Mouse (Mus musculus) liver, adult (tissue): ENCODE measurements around the gene Actr10.

Source experiments
- GATA4 ChIP-seq: IDR thresholded peaks from 2 replicates; pipeline ENCODE4 v1.6.1; 2014; ENCODE audit warnings: mild to moderate bottlenecking, low read length; ENCODE audit not compliant: insufficient replicate concordance

Gene Actr10

DNA sequence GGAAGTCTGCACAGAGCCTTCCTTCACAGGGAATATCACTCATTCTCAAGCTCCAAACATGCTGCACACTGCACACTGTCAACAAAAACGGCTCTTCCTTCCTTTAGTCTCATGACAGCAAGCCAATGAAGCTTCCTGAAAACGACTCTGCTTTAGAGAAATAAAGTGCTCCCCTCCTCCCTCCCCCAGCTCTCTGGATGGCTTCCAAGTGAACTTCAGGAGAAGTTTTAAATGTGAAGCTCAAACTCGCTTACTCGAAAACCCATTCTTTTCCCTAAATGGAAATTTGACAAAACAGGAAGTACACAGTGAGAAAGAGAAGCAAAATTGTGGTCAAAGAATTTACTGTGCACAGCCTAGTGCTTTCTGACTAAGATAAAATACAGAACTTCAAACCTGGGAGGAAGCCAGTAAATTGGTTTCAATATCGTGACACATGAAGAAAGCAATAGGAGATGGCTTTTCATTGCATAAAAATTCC, 61.8 kb downstream of the Actr10 start:
- TF ChIP-seq GATA4 = no peak

DNA sequence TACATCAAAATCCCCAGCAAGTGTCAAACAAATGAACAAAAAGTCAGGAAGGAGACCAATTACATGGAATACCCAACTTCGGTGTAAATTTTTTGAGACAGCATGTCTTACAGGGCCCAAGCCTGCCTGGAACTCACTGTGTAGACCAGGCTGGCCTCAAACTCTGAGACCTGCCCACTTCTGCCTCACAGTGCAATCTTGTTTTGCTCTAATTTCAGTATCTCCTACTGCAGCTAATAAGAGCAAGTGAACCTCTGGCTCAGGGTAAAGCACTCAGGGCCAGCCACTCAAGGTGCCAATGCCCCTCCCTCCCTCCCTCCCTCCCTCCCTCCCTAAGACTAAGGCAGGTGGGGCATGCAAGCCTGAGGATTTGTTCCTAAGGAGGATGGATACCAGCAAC, 62.7 kb downstream of the Actr10 start:
- no peak for TF ChIP-seq GATA4

- TF ChIP-seq GATA4 = no peak
Observed at GRCm38 (mm10) chr12:71001456-71001855, 63.8 kb downstream of the Actr10 start.

DNA sequence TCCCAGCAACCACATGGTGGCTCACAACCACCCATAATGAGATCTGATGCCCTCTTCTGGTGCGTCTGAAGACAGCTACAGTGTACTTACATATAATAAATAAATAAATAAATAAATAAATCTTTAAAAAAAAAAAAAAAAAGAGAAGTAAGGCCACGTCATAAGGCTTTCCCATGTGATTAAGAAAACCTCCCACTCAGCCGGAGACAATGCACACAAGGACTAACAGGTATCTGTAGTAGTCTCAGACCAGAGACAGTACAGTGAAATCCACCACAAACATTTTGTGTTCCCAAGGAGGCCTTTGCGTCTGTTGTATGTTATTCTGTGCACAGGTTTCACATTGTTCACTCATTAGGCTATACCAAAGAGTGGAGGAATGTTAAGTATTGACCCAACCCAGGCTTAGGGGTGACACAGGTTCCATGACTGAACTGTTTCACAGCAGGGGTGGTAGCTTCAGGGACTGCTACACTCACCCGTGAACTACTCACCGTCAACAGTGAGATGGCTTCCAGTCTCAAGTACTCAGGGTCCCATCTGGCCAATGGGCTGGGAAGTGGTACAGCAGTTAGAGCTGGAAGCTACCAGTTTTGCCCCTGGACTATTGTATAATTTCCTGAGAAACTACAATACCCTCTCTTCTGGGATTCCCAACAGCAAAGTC, 66.2 kb downstream of the Actr10 start:
- no peak for TF ChIP-seq GATA4

DNA sequence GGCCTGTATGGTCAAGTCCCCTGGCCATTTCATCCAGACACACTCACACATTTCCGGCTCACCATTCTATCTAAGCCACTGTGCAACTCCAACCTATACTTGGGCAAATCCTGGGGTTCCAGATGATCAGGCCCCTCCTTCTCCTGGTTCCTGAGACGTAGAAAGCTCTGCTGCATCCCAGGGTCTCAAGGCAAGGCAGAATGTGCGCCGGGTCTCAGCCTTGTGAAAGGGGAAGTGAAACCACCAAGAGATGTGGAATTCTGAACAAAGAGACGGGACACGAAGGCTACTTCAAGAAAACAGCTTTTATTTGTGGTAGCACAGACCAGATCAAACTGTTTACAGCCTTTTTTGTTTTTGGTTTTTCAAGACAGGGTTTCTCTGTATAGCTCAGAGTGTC, 68.5 kb downstream of the Actr10 start:
- TF ChIP-seq GATA4 = no peak

- no peak for TF ChIP-seq GATA4
Observed at GRCm38 (mm10) chr12:71006901-71007300, 69.2 kb downstream of the Actr10 start.

DNA sequence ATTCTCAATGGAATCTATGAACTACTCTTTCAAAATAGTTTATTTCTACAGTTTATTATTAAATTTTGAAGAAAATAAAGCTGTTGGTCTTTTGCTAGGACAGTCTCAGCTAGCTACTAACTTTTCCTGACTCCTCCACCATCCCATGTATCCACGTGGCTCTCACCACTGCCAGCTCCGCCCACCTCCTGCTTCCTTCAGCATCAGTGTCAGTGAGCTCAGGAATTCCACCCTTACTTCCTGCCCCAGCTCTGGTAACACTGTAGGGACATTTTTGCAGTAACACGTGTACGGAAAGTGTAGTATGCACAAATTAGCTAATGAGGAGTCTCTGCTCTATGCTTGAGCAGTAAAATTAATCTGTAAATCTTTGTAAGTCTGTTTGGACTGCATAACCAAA, 72.1 kb downstream of the Actr10 start:
- no peak for TF ChIP-seq GATA4
